Mouse (Mus musculus) stomach, postnatal 0 days (tissue): ENCODE measurements around the gene Cdk14.

Experiments
- CTCF ChIP-seq: IDR thresholded peaks from 2 replicates; pipeline ENCODE4 v1.5.1; 2016; ENCODE audit warnings: antibody characterized with exemption, low read depth, mild to moderate bottlenecking, moderate library complexity
- EP300 ChIP-seq: optimal IDR thresholded peaks from 2 replicates; pipeline ENCODE3; 2016; ENCODE audit warnings: antibody characterized with exemption

DNA sequence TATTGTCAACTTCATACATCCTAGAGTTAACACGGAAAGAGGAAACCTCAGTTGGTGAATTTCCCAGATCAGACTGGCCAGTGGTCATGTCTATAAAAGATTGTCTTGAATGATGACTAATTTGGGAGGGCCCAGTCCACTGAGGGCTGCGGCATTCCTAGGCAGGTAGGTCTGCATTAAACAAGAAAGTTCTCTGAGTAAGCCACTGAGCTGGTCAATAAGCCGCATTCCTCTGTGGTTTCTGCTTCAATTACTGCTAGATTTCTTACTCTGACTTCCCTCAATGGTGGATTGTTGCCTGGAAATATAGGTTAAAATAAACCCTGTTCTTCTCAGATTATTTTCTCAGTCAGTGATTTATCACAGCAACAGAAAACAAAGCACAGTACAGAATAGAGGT, 631.6 kb downstream of the Cdk14 start:
- TF ChIP-seq EP300, result no peak
- TF ChIP-seq CTCF, result no peak
